Comparison of ENCODE assay signal across 31 mouse cellular contexts in genomic region chr11:72194259-72194658, GRCm38 (mm10). TPM values are rescaled to one million over a fixed set of nuclear protein-coding genes. Genes with fewer than 3 reads are reported as not detected.
"Had no signal": no experiment of that assay in that cellular context is flagged by ENCODE, and none has a peak within 500 bp of the region (broad histone marks: within the 10 kb centered on the region; RNA-seq: fewer than 3 reads in every experiment).

No protein-coding gene starts in this region.

- H3K27ac ChIP-seq: left cerebral cortex, adult 2 months; limb, embryonic 10.5 days; limb, embryonic 12.5 days; limb, embryonic 13.5 days; limb, embryonic 15.5 days; liver, embryonic 12.5 days; liver, embryonic 13.5 days; liver, embryonic 14.5 days; liver, embryonic 15.5 days; lung, embryonic 15.5 days; macrophage; midbrain, embryonic 10.5 days; midbrain, embryonic 12.5 days; midbrain, embryonic 13.5 days; midbrain, embryonic 15.5 days had no signal

- H3K9ac ChIP-seq: limb, embryonic 12.5 days; limb, embryonic 13.5 days; limb, embryonic 15.5 days; liver, embryonic 12.5 days; liver, embryonic 13.5 days; liver, embryonic 14.5 days; liver, embryonic 15.5 days; liver, postnatal 0 days; lung, embryonic 14.5 days; lung, embryonic 15.5 days; midbrain, embryonic 12.5 days; midbrain, embryonic 13.5 days; midbrain, embryonic 15.5 days had no signal

- ATAC-seq: liver, embryonic 12.5 days; liver, postnatal 0 days; lung, postnatal 0 days; midbrain, embryonic 13.5 days; midbrain, embryonic 15.5 days; midbrain, embryonic 16.5 days had no signal

- H3K4me1 ChIP-seq: limb, embryonic 10.5 days; limb, embryonic 12.5 days; limb, embryonic 13.5 days; limb, embryonic 15.5 days; liver, embryonic 12.5 days; liver, embryonic 15.5 days; lung, embryonic 15.5 days; midbrain, embryonic 10.5 days; midbrain, embryonic 12.5 days; midbrain, embryonic 15.5 days had no signal

- H3K4me3 ChIP-seq: left cerebral cortex, adult 2 months; limb, embryonic 10.5 days; limb, embryonic 12.5 days; limb, embryonic 13.5 days; limb, embryonic 15.5 days; liver, embryonic 12.5 days; liver, embryonic 13.5 days; liver, embryonic 15.5 days; lung, embryonic 15.5 days; megakaryocyte, embryonic 14.5 days; midbrain, embryonic 10.5 days; midbrain, embryonic 12.5 days; midbrain, embryonic 13.5 days; midbrain, embryonic 15.5 days; myocyte had no signal

- H3K27me3 ChIP-seq: limb, embryonic 12.5 days; limb, embryonic 13.5 days; limb, embryonic 15.5 days; liver, embryonic 12.5 days; liver, embryonic 13.5 days; liver, embryonic 15.5 days; lung, embryonic 15.5 days; megakaryocyte, embryonic 14.5 days; midbrain, embryonic 12.5 days; midbrain, embryonic 13.5 days; midbrain, embryonic 15.5 days had no signal

- H3K9me3 ChIP-seq: limb, embryonic 10.5 days; limb, embryonic 12.5 days; limb, embryonic 13.5 days; limb, embryonic 15.5 days; liver, embryonic 12.5 days; liver, embryonic 13.5 days; liver, embryonic 15.5 days; lung, embryonic 15.5 days; megakaryocyte, embryonic 14.5 days; midbrain, embryonic 10.5 days; midbrain, embryonic 12.5 days; midbrain, embryonic 13.5 days; midbrain, embryonic 15.5 days had no signal

- DNase-seq: left cerebral cortex, postnatal 4 days; liver; liver, embryonic 13.5 days; liver, postnatal 0 days; lung, adult 18-20 months; lung, adult 2 months; lung, embryonic 14.5 days; lung, postnatal 10 days; lung, postnatal 14 days; lung, postnatal 36 days; lung, postnatal 4 days had no signal

- H3K4me2 ChIP-seq: limb, embryonic 12.5 days; limb, embryonic 13.5 days; limb, embryonic 15.5 days; liver, embryonic 11.5 days; liver, embryonic 12.5 days; liver, embryonic 13.5 days; liver, embryonic 15.5 days; lung, embryonic 14.5 days; lung, embryonic 15.5 days; midbrain, embryonic 12.5 days; midbrain, embryonic 13.5 days; midbrain, embryonic 15.5 days had no signal

RNA-seq across cellular contexts. Expression of gene Gm43951, which starts 12.4 kb away (rescaled TPM):
- polyA plus RNA-seq: liver, embryonic 11.5 days; liver, embryonic 13.5 days; liver, embryonic 15.5 days; liver, embryonic 16.5 days; liver, postnatal 0 days; lung, embryonic 14.5 days had no signal

RNA-seq across cellular contexts. Expression of gene Pitpnm3, which starts 58.7 kb away (rescaled TPM):
- polyA plus RNA-seq: liver, embryonic 15.5 days; liver, postnatal 0 days; macrophage had no signal
